Mouse (Mus musculus) kidney, embryonic 16.5 days (tissue): ENCODE results near the gene Gm9195. TPM values are rescaled to one million over a fixed set of nuclear protein-coding genes. Genes with fewer than 3 reads are reported as not detected.

Experiments
- polyA plus RNA-seq: library from polyadenylated mRNA; unstranded; fragments of >200 nt; fragmentation: Nextera tagmentation; extraction: Ambion mirVana; gene quantifications from 2 replicates; pipeline ENCODE4 v1.2.1, GENCODE M21; 2015

Gm9195 gene
- polyA plus RNA-seq, 1 experiment from 2014 or later = not detected

Other genes starting within 250 kb of the Gm9195 start
- gene Fndc3a, start 218.2 kb upstream of the Gm9195 start, polyA plus RNA-seq = 47.6 and 51.3 TPM in 2 replicates